Mouse (Mus musculus) embryonic fibroblast, embryonic 13.5 days (primary cell): ENCODE data around the gene Flt1.

Experiments
- CTCF ChIP-seq: IDR thresholded peaks from 2 replicates; pipeline ENCODE4 v1.5.1; 2011; ENCODE audit warnings: mild to moderate bottlenecking, control low read depth, low read length, moderate library complexity, borderline replicate concordance; ENCODE audit not compliant: insufficient read depth
- POLR2A ChIP-seq: IDR thresholded peaks from 2 replicates; pipeline ENCODE4 v1.6.1; 2011; ENCODE audit warnings: low read depth, mild to moderate bottlenecking, control low read depth, low read length, moderate library complexity

DNA sequence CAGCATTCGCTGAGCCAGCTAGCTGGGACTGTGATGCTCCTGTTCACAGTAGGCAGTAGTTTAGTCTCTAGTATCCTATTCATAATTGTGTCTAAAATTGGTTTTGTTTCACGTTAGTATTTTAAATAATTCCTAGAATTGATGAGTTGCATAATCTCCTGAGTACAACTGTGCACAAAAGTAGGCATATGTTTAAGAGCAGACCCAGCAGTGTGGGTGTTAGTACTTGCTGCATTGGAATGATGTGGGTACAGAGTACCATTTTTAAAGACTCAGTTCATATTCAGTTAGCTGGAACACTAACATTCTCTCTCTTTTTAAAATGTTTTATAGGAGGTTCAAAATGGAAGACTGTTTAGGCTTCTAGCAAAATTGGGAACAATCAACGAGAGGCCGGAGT is 186.4 kb downstream of the Flt1 start:
- no peak for TF ChIP-seq CTCF
- no peak for TF ChIP-seq POLR2A
